Mouse (Mus musculus) forebrain, embryonic 11.5 days (tissue): Measurements from ENCODE around the gene Slc6a2. TPM values are rescaled to one million over a fixed set of nuclear protein-coding genes. Genes with fewer than 3 reads are reported as not detected.

Experiments used
- ATAC-seq: fragments of 200-750 bp; cut with Nextera tagmentation; replicated peaks from 2 replicates; pipeline ENCODE4 v1.8.0; 2017; ENCODE audit warnings: moderate TSS enrichment; ENCODE audit not compliant: low FRiP score
- DNase-seq: peaks from one replicate; pipeline ENCODE4 v3.0.0-alpha.2; 2017; ENCODE audit warnings: low spot score
- H3K27ac ChIP-seq: fragments of 300-500 bp; sonication (generic); 2 replicates; pipeline ENCODE4 v1.5.1; 2014; ENCODE audit warnings: low read depth, low read length
- H3K27me3 ChIP-seq: fragments of 300-500 bp; sonication (generic); 2 replicates; pipeline ENCODE4 v1.6.1; 2014; ENCODE audit warnings: mild to moderate bottlenecking, low read length, mixed read lengths; ENCODE audit not compliant: control insufficient read depth, insufficient read depth
- H3K36me3 ChIP-seq: fragments of 300-500 bp; sonication (generic); 2 replicates; pipeline ENCODE4 v1.6.1; 2014; ENCODE audit warnings: mild to moderate bottlenecking, low read length, moderate library complexity, mixed read lengths; ENCODE audit not compliant: control insufficient read depth, insufficient read depth
- H3K4me1 ChIP-seq: fragments of 300-500 bp; sonication (generic); replicated peaks from 2 replicates; pipeline ENCODE4 v1.6.1; 2014; ENCODE audit warnings: low read length, mixed read lengths; ENCODE audit not compliant: control insufficient read depth, insufficient read depth
- H3K4me2 ChIP-seq: fragments of 300-500 bp; sonication (generic); 2 replicates; pipeline ENCODE4 v1.6.1; 2014; ENCODE audit warnings: low read depth, mild to moderate bottlenecking, low read length, moderate library complexity, mixed read lengths; ENCODE audit not compliant: severe bottlenecking
- H3K4me3 ChIP-seq: fragments of 300-500 bp; sonication (generic); 2 replicates; pipeline ENCODE4 v1.5.1; 2014; ENCODE audit warnings: low read depth, low read length
- H3K9ac ChIP-seq: fragments of 300-500 bp; sonication (generic); 2 replicates; pipeline ENCODE4 v1.6.1; 2014; ENCODE audit warnings: low read length
- H3K9me3 ChIP-seq: fragments of 300-500 bp; sonication (generic); 2 replicates; pipeline ENCODE4 v1.6.1; 2016; ENCODE audit warnings: low read length, mixed read lengths; ENCODE audit not compliant: control insufficient read depth
- WGBS: fragments of 180-500 bp; shearing (Covaris S2); extraction: QIAGEN DNeasy Blood & Tissue Kit; methylation state at CpG from one replicate; pipeline ENCODE4 v1.1.7; 2014; 5-methylcytosine and 5-hydroxymethylcytosine counted together
- polyA plus RNA-seq: library from polyadenylated mRNA; unstranded; fragments of >200 nt; fragmentation: Nextera tagmentation; extraction: Ambion mirVana; gene quantifications from 2 replicates; pipeline ENCODE4 v1.2.1, GENCODE M21; 2014

The Slc6a2 gene
- polyA plus RNA-seq, 1 experiment from 2014 or later: not detected

- H3K4me3 ChIP-seq: no peak overlapping the region
- DNase-seq (peak; percentile 55), ATAC-seq (no peak)
- 56% methylated on average over 2 of the region's 2 CpGs for WGBS
- H3K27me3 ChIP-seq: no peaks in the 10 kb centered on the region
- no peaks in the 10 kb centered on the region for H3K4me1 ChIP-seq
- H3K4me2 ChIP-seq: no peak overlapping the region
- H3K9ac ChIP-seq: no peak overlapping the region
- no peaks in the 10 kb centered on the region for H3K9me3 ChIP-seq
- H3K36me3 ChIP-seq: no peaks in the 10 kb centered on the region
- no peak overlapping the region for H3K27ac ChIP-seq
Observed at GRCm38 (mm10) chr8:92998600-92998999, 38.7 kb downstream of the Slc6a2 start.

GRCm38 (mm10) chr8:93010286-93010685 is 50.4 kb downstream of the Slc6a2 start:
- Histone ChIP-seq H3K27ac (no peak overlapping the region), H3K9ac (no peak overlapping the region), H3K4me1 (no peaks in the 10 kb centered on the region), H3K9me3 (no peaks in the 10 kb centered on the region), H3K36me3 (no peaks in the 10 kb centered on the region), H3K4me2 (no peak overlapping the region), H3K27me3 (no peaks in the 10 kb centered on the region), H3K4me3 (no peak overlapping the region)
- WGBS: 38% methylated on average over 5 of the region's 5 CpGs
- ATAC-seq (no peak), DNase-seq (peak; percentile 56)

- H3K4me1 ChIP-seq: no peaks in the 10 kb centered on the region
- H3K9me3 ChIP-seq: no peaks in the 10 kb centered on the region
- peak; percentile 76; the same call in 1 of the 2 replicates for ATAC-seq
- H3K9ac ChIP-seq: no peak overlapping the region
- H3K27ac ChIP-seq: no peak overlapping the region
- no peaks in the 10 kb centered on the region for H3K36me3 ChIP-seq
- no peaks in the 10 kb centered on the region for H3K27me3 ChIP-seq
- DNase-seq: peak; percentile 92
- 14% methylated on average over 9 of the region's 9 CpGs for WGBS
- no peak overlapping the region for H3K4me2 ChIP-seq
- no peak overlapping the region for H3K4me3 ChIP-seq
Observed at GRCm38 (mm10) chr8:93011439-93011838, 51.6 kb downstream of the Slc6a2 start.

GRCm38 (mm10) chr8:93012226-93012625 is 52.3 kb downstream of the Slc6a2 start:
- ATAC-seq: no peak
- WGBS: 77% methylated on average over 6 of the region's 6 CpGs
- H3K36me3 ChIP-seq: no peaks in the 10 kb centered on the region
- H3K9ac ChIP-seq: no peak overlapping the region
- H3K9me3 ChIP-seq: no peaks in the 10 kb centered on the region
- H3K4me1 ChIP-seq: no peaks in the 10 kb centered on the region
- no peak overlapping the region for H3K27ac ChIP-seq
- peak; percentile 59 for DNase-seq
- no peak overlapping the region for H3K4me3 ChIP-seq
- H3K27me3 ChIP-seq: no peaks in the 10 kb centered on the region
- H3K4me2 ChIP-seq: no peak overlapping the region

GRCm38 (mm10) chr8:93014300-93014699 is 54.4 kb downstream of the Slc6a2 start:
- ATAC-seq: no peak
- Histone ChIP-seq H3K4me1 (no peaks in the 10 kb centered on the region), H3K27me3 (no peaks in the 10 kb centered on the region), H3K27ac (no peak overlapping the region), H3K9me3 (no peaks in the 10 kb centered on the region), H3K9ac (no peak overlapping the region), H3K4me3 (no peak overlapping the region), H3K4me2 (no peak overlapping the region), H3K36me3 (no peaks in the 10 kb centered on the region)
- DNase-seq: no peak
- 83% methylated on average over 4 of the region's 4 CpGs for WGBS

GRCm38 (mm10) chr8:93021738-93022137 is 61.9 kb downstream of the Slc6a2 start:
- 77% methylated on average over 5 of the region's 5 CpGs for WGBS
- no peaks in the 10 kb centered on the region for H3K27me3 ChIP-seq
- H3K4me3 ChIP-seq: no peak overlapping the region
- no peaks in the 10 kb centered on the region for H3K4me1 ChIP-seq
- H3K36me3 ChIP-seq: no peaks in the 10 kb centered on the region
- H3K9me3 ChIP-seq: no peaks in the 10 kb centered on the region
- ATAC-seq (no peak), DNase-seq (no peak)
- no peak overlapping the region for H3K9ac ChIP-seq
- H3K27ac ChIP-seq: no peak overlapping the region
- H3K4me2 ChIP-seq: no peak overlapping the region

- Histone ChIP-seq H3K27me3 (no peaks in the 10 kb centered on the region), H3K9me3 (no peaks in the 10 kb centered on the region), H3K27ac (no peak overlapping the region), H3K9ac (no peak overlapping the region), H3K4me3 (no peak overlapping the region), H3K4me1 (no peaks in the 10 kb centered on the region), H3K36me3 (no peaks in the 10 kb centered on the region), H3K4me2 (no peak overlapping the region)
- no peak for DNase-seq
- ATAC-seq: no peak
- WGBS: 82% methylated on average over 2 of the region's 2 CpGs
Observed at GRCm38 (mm10) chr8:93030664-93031063, 70.8 kb downstream of the Slc6a2 start.

- no peak overlapping the region for H3K4me2 ChIP-seq
- DNase-seq: no peak
- no peak overlapping the region for H3K27ac ChIP-seq
- H3K36me3 ChIP-seq: no peaks in the 10 kb centered on the region
- H3K9me3 ChIP-seq: no peaks in the 10 kb centered on the region
- H3K4me1 ChIP-seq: no peaks in the 10 kb centered on the region
- WGBS: 12% methylated on average over 2 of the region's 2 CpGs
- H3K4me3 ChIP-seq: no peak overlapping the region
- H3K27me3 ChIP-seq: no peaks in the 10 kb centered on the region
- no peak for ATAC-seq
- H3K9ac ChIP-seq: no peak overlapping the region
Observed at GRCm38 (mm10) chr8:93038831-93039230, 79.0 kb downstream of the Slc6a2 start.

GRCm38 (mm10) chr8:93040256-93040655 is 80.4 kb downstream of the Slc6a2 start:
- no peak for ATAC-seq
- Histone ChIP-seq H3K36me3 (no peaks in the 10 kb centered on the region), H3K4me3 (no peak overlapping the region), H3K4me1 (no peaks in the 10 kb centered on the region), H3K27ac (no peak overlapping the region), H3K9ac (no peak overlapping the region), H3K27me3 (no peaks in the 10 kb centered on the region), H3K9me3 (no peaks in the 10 kb centered on the region), H3K4me2 (no peak overlapping the region)
- 81% methylated on average over 2 of the region's 2 CpGs for WGBS
- no peak for DNase-seq
